Mouse (Mus musculus) left cerebral cortex, adult 18-20 months (tissue): ENCODE data around the gene Atp5d. TPM values are rescaled to one million over a fixed set of nuclear protein-coding genes. Genes with fewer than 3 reads are reported as not detected.
"Not testable (repeated sequence)": the region's sequence is repeated elsewhere in the genome, so short reads cannot be mapped to it uniquely, and the experiment has no call there.

Experiments used
- DNase-seq, 2 experiments: peaks; one replicate each; pipeline ENCODE4 v3.0.0; 2021 to 2022; ENCODE audit warnings: low spot score in 2 of 2, mixed read lengths in 1 of 2
- total RNA-seq, 2 experiments: library from RNA; stranded (reverse); gene quantifications; 2 replicates each; pipeline ENCODE4 v1.2.3; 2021

Gene Atp5d
- total RNA-seq, 2 experiments from 2014 or later, result 367 to 371 TPM

DNA sequence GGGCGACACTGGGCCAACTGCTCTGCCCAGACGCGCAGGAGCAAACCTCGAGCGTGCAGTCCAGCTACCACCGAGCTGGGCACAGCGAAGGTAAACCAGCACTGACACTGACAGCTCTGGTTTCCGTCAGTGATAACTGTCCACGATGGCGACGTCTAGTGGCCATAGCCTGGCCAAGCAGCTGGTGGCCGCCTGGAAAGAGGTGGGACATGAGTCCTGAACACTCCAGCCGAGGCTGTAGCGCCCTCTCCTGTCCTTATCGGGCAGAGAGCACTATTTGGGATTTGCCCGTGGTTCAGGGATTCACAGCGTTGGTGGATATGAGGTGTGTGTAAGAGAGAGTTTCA lies 26.5 kb downstream of the Atp5d start:
- peak; percentile 95 to 97 for DNase-seq

- peak; percentile 67 to 75 for DNase-seq
Measured at GRCm38 (mm10) chr10:80165392-80166128, 27.1 kb downstream of the Atp5d start, which contains the start of gene Cirbp. Gene Cirbp, plus strand, starts transcription at chr10:80165985.

DNA sequence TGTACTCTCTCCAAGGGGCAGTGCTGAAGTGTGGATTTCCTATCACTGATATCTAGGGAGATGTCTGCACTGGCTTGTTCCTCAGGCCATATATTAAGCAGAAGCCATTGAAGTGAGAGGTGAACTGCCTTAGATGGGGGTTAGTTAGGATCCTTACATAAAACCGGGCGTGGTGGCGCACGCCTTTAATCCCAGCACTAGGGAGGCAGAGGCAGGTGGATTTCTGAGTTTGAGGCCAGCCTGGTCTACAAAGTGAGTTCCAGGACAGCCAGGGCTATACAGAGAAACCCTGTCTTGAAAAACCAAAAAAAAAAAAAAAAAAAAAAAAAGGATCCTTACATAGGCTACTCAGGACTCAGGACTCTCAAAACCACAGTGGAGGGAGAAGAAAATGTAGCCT lies 27.7 kb downstream of the Atp5d start:
- DNase-seq, result not testable (repeated sequence)

- peak; percentile 97 to 98 for DNase-seq
Measured at GRCm38 (mm10) chr10:80167460-80168037, 29.1 kb downstream of the Atp5d start.

GRCm38 (mm10) chr10:80168038-80168661 lies 29.7 kb downstream of the Atp5d start:
- peak; percentile 92 to 93 for DNase-seq

DNA sequence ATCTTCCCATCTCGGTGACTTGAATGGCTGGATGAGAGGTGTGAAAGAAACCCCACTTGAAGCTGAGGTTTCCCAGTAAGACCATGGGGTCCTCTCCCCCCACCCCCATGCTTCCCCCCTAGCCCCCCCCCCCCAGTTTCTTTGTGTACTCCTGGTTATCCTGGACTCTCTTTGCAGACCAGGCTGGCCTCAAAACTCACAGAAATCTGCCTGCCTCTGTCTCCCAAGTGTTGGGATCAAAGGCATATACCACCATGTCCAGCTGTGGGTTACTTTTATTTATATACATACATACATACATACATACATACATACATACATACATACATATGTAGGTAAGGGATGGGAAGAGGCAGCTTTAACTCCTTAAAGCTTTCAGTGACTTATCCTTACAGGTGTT lies 30.6 kb downstream of the Atp5d start:
- no peak for DNase-seq

GRCm38 (mm10) chr10:80169651-80170050 lies 31.2 kb downstream of the Atp5d start:
- DNase-seq, result no peak

GRCm38 (mm10) chr10:80170052-80170451 lies 31.6 kb downstream of the Atp5d start:
- DNase-seq, result no peak

DNA sequence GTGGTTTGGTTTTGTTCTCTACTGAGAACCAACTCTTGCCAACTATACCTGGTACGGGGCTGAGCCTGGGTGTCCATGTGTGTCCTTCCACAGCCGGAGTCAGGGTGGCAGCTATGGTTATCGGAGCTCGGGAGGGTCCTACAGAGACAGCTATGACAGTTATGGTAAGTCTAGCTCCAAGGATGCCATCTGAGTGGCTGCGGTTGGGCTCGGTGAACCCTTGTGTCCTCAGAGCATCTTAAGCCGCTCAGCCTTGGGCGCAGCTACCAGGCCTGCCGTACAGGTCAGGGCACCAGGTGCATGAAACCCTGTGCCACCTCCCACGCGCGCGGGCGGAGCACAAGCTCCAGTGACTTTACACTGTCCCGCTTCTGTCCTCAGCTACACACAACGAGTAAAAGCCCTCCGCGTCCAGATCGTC lies 32.2 kb downstream of the Atp5d start:
- DNase-seq, result no peak

- DNase-seq, result no peak
Measured at GRCm38 (mm10) chr10:80171252-80171651, 32.8 kb downstream of the Atp5d start.

- DNase-seq, result no peak
Measured at GRCm38 (mm10) chr10:80171760-80172526, 33.5 kb downstream of the Atp5d start.

- peak; percentile 79 to 86 for DNase-seq
Measured at GRCm38 (mm10) chr10:80172527-80173292, 34.3 kb downstream of the Atp5d start, which contains the start of gene 1600002K03Rik. Gene 1600002K03Rik, plus strand, starts transcription at chr10:80172944.

GRCm38 (mm10) chr10:80173358-80173757 lies 34.9 kb downstream of the Atp5d start:
- no peak for DNase-seq

DNA sequence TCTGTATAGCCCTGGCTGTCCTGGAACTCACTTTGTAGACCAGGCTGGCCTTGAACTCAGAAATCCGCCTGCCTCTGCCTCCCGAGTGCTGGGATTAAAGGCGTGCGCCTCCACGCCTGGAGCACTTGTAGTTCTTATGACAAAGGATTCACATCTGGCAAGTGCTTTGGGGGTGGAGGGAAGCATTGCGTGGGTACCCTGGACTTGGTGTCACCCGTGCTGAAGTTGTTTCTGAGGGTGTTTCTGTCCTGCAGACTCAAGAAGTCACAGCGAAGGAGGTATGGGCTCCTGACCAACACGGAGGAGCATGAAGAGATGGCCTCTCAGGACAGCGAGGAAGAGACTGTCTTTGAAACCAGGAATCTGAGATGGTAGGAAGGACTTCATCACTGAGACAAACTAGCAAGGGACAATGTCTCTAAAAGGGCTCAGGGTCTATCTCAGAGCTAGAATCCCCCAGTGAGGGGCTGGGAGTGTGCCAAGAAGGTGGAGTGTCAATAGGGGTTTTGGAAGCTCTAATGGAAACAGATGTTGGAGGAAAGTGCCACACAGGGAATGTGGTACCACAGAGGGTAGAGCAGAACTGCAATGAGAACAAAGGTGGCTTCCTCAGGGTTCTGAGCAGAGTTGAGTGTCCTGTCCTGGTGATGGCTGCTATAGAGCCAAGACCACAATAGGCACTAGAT lies 35.7 kb downstream of the Atp5d start:
- DNase-seq, result no peak

DNA sequence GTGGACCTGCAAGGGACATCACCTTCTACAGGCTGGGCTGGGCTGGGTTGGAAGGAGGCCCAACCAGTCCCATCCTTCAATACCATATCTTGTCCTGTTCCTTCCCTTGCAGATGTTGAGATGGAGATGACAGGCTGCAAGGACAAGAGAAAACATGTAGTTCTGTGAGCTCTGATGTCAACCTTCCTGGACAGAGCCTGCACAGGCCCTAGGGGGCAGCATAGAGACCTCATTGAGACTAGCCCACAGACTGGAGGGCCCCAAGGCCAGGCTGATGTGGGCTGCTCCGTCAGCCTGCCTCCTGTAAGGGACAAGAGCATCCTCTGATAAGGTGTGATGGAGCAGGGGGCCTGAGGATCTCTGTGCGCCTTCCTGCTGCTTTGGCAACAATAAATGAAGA lies 36.3 kb downstream of the Atp5d start:
- DNase-seq, result no peak

DNA sequence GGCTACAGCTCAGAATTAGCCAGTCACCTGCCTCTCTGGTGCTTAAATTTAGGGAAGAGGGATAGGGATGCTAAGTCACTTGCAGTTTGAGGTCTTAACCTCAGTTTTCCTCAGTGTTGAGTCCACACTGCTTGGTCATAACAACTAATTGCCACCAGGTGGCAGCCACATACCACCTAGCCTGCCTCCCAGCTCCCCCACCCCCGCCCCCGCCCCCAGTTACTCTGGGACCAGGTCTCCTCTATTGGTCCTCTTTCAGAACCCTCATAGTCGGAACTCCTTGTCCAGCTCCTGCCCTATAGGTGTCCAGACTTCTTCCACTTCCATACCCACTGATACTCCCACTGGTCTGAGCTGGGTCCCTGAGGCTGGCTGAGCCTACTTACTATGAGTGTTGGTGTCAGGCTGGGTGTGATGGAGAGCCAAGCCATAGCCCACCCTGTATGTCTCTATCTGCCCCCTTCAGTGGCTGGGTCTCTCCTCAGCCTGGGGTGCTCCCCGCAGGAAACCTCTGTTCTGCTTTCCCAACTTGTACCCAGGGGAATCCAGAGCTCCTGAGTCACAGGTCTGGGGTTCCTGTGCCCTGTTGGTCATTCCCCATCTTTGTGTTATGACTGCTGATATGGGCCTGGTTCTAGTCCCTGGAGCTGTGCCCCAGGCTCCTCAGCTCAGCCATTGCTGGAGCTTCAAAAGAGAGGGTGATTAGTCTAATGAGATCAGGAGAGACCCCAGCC lies 37.3 kb downstream of the Atp5d start:
- no peak for DNase-seq

- no peak for DNase-seq
Measured at GRCm38 (mm10) chr10:80176270-80176834, 37.9 kb downstream of the Atp5d start.

DNA sequence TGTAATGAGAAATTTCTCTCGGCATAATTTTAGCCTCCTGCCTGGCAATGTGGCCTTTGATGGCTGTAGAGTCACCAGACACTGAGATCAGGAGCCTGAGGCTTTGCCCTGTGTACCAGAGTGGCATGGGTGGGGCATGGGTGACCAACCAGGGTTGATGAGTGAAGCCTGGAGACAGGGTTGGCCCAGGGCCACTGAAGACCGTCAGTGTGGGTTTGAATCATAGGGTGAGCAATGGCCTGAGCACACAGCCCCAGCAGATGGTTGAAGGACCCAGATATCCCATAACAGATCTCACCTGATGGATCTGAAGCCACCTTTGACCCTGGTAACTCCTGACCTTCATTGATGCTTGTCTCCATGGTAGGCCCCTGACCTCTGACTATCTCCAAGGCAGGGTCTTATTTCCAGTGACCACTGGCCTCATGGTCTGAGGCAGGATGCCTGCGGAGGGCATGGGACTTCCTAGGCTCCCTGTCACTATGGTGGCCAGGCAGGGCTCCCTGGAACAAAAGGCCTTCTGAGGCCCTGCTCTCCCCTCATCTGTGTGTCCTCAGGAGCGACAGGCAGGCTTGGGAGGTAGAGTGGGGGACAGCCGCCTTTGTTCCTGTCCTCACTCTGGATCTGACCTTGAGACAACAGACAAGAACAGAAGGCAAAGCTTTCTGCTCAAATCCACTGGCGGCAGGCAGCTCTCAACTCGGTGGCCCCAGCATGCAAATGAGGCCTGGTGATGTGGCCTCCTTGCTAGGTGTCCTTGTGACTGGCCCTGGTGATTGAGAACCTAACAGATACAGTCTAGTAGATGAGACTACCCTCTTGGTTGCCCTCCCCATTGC lies 39.2 kb downstream of the Atp5d start:
- no peak for DNase-seq
